Mouse (Mus musculus): ENCODE data around the gene Fhl1. TPM values are rescaled to one million over a fixed set of nuclear protein-coding genes. Genes with fewer than 3 reads are reported as not detected.

Fhl1 gene
- total RNA-seq (2015; ENCODE audit: low replicate concordance) (not detected in 2 replicates), total RNA-seq (2017; ENCODE audit: low replicate concordance) (0.34 TPM in 1 of 2 replicates, not detected in the other)

- no peak for ATAC-seq (replicated peaks; ENCODE audit: low FRiP score, poor library complexity, severe bottlenecking)
These were observed at the start of gene Fhl1 for GRCm38 (mm10) chrX:56731306-56732201. TSS of gene Fhl1 (plus strand) at chrX:56731787.

- ATAC-seq (replicated peaks; ENCODE audit: low FRiP score, poor library complexity, severe bottlenecking): no peak
These were observed 49.3 kb upstream of the Fhl1 start for GRCm38 (mm10) chrX:56682156-56682720.

GRCm38 (mm10) chrX:56683521-56683920 lies 48.1 kb upstream of the Fhl1 start:
- ATAC-seq (replicated peaks; ENCODE audit: low FRiP score, poor library complexity, severe bottlenecking): no peak

DNA sequence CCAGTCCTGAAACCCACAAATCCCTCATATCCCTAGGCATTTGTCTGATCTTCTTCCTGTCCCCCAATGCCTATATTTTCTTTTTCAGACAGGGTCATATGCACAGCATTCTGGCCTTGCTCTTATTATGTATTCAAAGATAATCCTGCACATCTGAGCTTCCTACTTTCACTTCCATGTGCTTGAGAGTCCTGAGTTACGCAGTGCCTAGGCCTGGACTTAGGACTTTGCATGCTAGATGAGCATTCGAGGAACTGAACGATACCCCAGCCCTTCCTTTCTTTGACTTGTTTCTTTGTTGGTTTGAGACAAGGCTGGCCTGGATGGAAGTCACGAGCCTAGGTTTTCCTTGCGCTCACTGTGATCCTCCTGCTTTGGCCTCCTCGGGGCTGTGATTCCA lies 39.0 kb upstream of the Fhl1 start:
- no peak for ATAC-seq (replicated peaks; ENCODE audit: low FRiP score, poor library complexity, severe bottlenecking)

GRCm38 (mm10) chrX:56694539-56694938 lies 37.0 kb upstream of the Fhl1 start:
- no peak for ATAC-seq (replicated peaks; ENCODE audit: low FRiP score, poor library complexity, severe bottlenecking)

DNA sequence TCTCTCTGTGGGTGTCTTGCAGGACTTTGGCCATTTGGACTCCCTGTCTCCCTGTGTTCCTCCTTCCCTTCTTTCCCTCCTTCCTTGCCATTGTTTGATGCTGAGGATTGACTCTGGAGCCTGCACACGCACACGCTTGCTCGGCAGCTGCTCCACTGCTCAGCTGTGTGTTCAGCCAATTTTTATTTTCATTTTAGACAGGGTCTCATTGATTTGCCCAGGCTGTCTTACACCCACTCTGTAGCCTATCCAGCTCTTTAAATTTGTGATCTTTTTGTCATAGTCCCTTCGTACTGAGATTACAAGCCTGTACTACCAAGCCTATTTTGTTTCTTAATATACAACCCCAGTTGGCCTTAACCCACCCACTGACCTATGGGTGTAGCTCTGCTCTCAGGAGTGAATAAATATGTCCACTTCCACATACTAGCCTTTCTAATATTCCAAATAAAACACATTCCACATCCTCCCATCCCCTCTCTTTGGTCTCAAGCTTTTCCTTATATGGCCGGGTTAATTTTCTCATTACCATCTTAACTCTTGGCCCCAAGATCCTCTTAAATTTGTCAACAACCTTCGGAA lies 34.3 kb upstream of the Fhl1 start:
- no peak for ATAC-seq (replicated peaks; ENCODE audit: low FRiP score, poor library complexity, severe bottlenecking)

DNA sequence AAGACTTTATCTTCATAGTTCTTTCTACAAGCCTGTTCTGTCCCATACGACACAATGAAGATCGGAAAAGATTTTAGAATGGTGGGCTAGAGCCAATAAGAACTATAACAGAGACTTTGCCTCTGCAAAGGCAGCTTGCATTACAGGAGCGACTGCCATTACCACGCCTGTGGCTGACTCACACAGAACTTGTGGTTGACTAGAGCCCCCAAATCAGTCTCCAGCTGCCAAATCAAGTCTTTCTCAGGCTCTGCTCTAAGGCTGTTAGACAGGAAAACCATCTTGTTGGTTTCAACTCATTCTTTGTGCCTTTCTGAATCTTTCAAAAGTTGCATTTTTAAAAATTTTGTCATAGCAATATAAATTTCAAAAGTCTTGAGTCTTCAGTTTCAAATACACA lies 33.7 kb upstream of the Fhl1 start:
- no peak for ATAC-seq (replicated peaks; ENCODE audit: low FRiP score, poor library complexity, severe bottlenecking)

DNA sequence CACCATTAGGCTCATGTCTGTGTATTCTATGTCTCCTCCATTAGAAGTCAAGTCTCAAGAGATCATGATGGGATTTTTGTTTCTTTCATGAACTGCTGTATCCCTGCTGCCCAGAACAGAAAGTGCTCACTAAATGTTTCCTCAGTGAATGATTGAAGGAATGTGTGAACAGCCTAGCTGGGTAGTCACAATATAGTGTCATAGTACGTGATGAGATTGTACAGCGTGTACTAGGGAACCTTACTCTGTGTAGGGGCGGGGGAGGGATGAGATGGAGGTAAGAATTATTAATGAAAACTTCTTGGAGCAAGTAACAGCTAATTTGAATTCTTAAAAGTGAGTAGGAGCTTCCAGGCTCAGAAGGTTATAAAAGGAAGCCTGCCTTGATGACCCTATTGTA lies 30.3 kb upstream of the Fhl1 start:
- ATAC-seq (replicated peaks; ENCODE audit: low FRiP score, poor library complexity, severe bottlenecking): no peak

DNA sequence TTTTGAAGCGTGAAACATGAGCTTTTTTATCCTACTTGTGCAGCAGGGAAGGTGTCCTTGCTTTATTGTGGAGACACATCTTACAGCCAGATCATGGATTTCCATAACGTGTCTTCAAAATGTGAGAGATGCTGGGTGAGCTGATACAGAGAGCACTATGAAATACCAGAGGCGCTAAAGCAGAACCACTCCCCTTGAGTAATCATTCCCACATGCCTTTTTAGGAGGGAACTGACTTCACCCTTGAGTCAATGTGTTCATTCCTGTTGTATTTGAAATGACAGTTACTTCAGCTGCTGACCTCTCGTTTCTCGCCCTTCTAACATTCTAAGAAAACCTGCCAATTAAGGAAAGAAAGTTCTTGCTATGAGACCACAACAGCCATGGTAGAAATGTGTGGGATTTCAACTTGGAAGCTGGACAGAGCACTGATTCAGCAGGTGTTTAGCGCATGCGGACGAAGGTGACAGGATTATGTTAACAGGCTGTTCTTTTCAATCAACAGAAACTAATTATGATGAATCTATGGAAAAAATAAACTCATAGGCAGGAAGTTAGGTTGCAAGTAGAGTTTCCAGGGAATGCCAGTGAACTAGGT lies 27.5 kb upstream of the Fhl1 start:
- ATAC-seq (replicated peaks; ENCODE audit: low FRiP score, poor library complexity, severe bottlenecking): no peak

GRCm38 (mm10) chrX:56708592-56709370 lies 22.8 kb upstream of the Fhl1 start:
- no peak for ATAC-seq (replicated peaks; ENCODE audit: low FRiP score, poor library complexity, severe bottlenecking)

DNA sequence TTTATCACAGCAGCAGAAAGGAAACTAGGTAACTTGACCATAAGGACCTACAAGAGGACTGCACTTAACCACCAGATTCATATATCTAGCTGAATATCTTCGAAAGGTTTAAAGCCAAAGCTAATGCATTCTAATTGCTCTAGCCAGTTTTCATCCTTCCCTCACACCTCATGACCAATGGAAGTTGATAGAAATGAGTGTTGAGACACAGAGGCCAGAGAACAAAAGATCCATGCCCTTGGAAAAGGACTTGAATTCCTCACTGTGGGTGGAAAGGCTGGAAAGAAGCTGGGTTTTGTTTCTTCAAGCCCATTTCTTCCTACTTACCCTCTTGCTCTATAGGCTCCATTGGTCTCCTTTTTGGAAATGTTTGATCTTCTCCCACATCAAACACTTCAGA lies 21.1 kb upstream of the Fhl1 start:
- ATAC-seq (replicated peaks; ENCODE audit: low FRiP score, poor library complexity, severe bottlenecking): no peak

GRCm38 (mm10) chrX:56712666-56713065 lies 18.9 kb upstream of the Fhl1 start:
- ATAC-seq (replicated peaks; ENCODE audit: low FRiP score, poor library complexity, severe bottlenecking): no peak

GRCm38 (mm10) chrX:56722559-56722958 lies 9.0 kb upstream of the Fhl1 start:
- no peak for ATAC-seq (replicated peaks; ENCODE audit: low FRiP score, poor library complexity, severe bottlenecking)

DNA sequence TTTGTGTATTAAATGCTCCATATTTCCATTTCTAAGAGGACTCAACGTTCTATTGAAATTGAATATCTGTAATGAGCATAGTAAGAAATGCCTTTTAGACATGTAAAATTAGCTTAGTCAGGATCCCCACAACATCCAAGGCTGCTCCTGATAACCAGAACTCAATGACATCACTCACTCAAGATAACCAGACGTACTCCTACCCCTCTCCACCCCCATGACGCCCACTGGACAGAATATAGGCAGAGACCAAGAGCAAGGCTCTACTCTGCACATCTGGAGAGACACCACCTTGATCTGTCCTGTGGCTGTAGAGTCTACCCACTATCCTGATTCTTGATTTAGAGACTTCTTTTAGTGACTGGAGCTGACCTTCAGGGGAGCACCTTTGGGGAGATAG lies 3.1 kb upstream of the Fhl1 start:
- ATAC-seq (replicated peaks; ENCODE audit: low FRiP score, poor library complexity, severe bottlenecking): peak; percentile 70

DNA sequence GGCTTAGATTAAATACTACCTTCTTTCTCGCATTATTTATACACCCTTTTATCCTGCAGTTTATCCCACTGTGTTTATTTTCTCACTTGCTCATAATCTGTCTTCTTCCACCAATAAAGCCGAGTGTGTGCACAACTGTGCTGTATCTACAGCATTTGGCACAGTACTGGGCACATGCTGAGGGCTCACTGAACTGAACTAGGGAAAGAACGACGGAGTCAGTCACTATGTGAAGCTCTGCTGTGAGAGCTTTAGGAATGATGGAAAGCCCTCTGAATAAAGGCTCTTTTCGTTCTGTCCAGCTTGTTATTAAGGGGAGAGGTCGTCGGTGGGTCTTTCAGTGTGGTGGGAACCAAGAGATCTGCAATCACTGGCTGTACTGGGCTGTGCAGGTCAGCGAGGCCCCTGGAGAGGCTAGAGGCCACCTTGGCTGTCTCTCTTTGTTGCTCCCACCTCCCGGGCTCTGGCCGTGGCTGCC lies 720 bp upstream of the Fhl1 start:
- no peak for ATAC-seq (replicated peaks; ENCODE audit: low FRiP score, poor library complexity, severe bottlenecking)

DNA sequence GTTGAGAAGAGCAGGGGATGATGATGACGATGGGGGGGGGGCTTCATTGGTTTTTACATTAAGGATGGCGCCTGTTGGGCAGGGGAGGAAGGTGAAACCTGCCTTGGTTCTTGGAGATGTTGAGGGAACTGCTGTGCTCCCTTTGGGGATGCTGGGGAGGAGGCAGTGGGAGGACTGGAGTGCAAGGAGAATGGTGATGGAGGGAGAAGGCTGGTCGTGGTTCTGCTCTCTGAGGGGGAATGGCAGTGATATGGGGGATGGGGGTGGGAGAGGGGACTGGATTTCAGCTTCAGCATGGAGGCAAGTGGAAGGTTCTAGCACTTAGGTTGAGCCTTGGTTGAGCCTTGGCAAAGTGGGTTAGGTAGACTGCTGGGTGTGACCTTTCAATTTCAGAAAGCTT lies 814 bp downstream of the Fhl1 start:
- no peak for ATAC-seq (replicated peaks; ENCODE audit: low FRiP score, poor library complexity, severe bottlenecking)

GRCm38 (mm10) chrX:56734436-56734835 lies 2.8 kb downstream of the Fhl1 start:
- ATAC-seq (replicated peaks; ENCODE audit: low FRiP score, poor library complexity, severe bottlenecking): no peak

GRCm38 (mm10) chrX:56736226-56736625 lies 4.6 kb downstream of the Fhl1 start:
- no peak for ATAC-seq (replicated peaks; ENCODE audit: low FRiP score, poor library complexity, severe bottlenecking)

GRCm38 (mm10) chrX:56737848-56738554 lies 6.4 kb downstream of the Fhl1 start:
- ATAC-seq (replicated peaks; ENCODE audit: low FRiP score, poor library complexity, severe bottlenecking): no peak

All from erythroblast, adult 5-6 weeks (primary cell).